Mouse (Mus musculus): ENCODE measurements around the gene Gpr87. TPM values are rescaled to one million over a fixed set of nuclear protein-coding genes. Genes with fewer than 3 reads are reported as not detected.

Gpr87 gene
- polyA plus RNA-seq, 1 experiment: 0.08 TPM

GRCm38 (mm10) chr3:59182129-59182528, 12.8 kb downstream of the Gpr87 start:
- peak; percentile 63 for DNase-seq (ENCODE audit: low read depth)
- TF ChIP-seq POLR2A (IDR thresholded peaks at IDR 0.05; ENCODE audit: borderline replicate concordance, extremely low read depth, insufficient read depth, insufficient read length, poor library complexity, severe bottlenecking): no peak
- TF ChIP-seq CTCF (IDR thresholded peaks at IDR 0.05; ENCODE audit: borderline replicate concordance, extremely low read depth, insufficient read depth, insufficient read length): no peak

DNA sequence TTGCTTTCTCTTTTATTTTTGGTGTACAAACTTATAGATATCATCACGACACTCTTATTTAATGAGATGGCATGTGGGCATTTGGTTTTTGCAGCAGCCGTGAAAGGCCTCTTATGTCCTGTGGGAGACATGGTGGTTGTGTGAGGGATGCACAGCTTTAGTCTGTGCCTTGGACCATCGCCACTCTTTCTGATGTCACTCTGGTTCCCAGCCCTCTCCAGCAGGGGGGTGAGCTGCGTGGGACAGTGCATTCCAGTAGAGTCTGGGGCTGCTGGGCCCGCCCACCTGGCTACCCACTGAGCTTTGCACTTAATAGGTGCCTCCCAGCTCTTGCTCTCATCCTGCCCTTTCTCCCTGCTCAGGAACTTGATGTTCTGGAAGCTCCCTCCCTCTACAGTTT, 13.8 kb downstream of the Gpr87 start:
- DNase-seq (ENCODE audit: low read depth): no peak
- TF ChIP-seq CTCF (IDR thresholded peaks at IDR 0.05; ENCODE audit: borderline replicate concordance, extremely low read depth, insufficient read depth, insufficient read length) (no peak), POLR2A (IDR thresholded peaks at IDR 0.05; ENCODE audit: borderline replicate concordance, extremely low read depth, insufficient read depth, insufficient read length, poor library complexity, severe bottlenecking) (no peak)

GRCm38 (mm10) chr3:59176871-59177270, 18.0 kb downstream of the Gpr87 start:
- DNase-seq (ENCODE audit: low read depth): no peak
- TF ChIP-seq POLR2A (IDR thresholded peaks at IDR 0.05; ENCODE audit: borderline replicate concordance, extremely low read depth, insufficient read depth, insufficient read length, poor library complexity, severe bottlenecking): no peak
- TF ChIP-seq CTCF (IDR thresholded peaks at IDR 0.05; ENCODE audit: borderline replicate concordance, extremely low read depth, insufficient read depth, insufficient read length): no peak

- TF ChIP-seq CTCF (IDR thresholded peaks at IDR 0.05; ENCODE audit: borderline replicate concordance, extremely low read depth, insufficient read depth, insufficient read length) (peak; percentile 66; the same call in 1 of the 2 replicates), POLR2A (IDR thresholded peaks at IDR 0.05; ENCODE audit: borderline replicate concordance, extremely low read depth, insufficient read depth, insufficient read length, poor library complexity, severe bottlenecking) (no peak)
- DNase-seq (ENCODE audit: low read depth): peak; percentile 80
Observed at GRCm38 (mm10) chr3:59175234-59175633, 19.7 kb downstream of the Gpr87 start.

DNA sequence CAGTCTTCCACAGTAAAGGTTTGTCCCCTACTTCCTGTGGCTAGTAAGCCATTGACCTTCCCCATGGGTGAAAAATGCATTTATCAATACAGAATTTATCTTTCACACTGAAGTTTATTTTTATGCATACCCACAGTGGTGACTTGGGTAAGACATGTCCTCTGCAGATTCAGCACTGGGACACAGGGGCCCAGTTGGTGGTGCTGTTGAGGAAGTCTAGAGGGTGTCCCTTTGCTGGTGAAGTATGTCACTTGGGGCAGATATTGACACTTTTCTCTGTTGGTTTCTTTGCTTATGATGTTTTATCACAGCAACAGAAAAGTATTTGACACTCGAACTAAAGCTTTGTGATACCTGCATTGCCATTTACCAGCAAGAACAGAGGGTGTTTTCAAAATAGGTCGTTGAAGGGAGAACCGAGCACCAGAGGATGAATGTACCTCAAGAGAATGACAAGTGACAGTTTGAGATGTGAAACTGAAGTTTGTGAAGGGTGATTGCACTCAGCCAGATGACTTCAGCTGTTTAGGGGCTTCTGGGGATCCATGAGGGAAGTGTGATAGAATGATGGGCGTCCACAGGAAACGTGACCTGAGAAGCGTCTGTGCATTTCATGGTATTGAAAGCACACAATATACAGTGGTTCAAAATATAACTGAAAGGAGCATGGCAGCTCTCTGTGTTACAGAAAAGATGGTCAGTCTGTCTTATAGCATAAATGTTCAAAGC, 20.3 kb downstream of the Gpr87 start:
- TF ChIP-seq POLR2A (IDR thresholded peaks at IDR 0.05; ENCODE audit: borderline replicate concordance, extremely low read depth, insufficient read depth, insufficient read length, poor library complexity, severe bottlenecking) (no peak), CTCF (IDR thresholded peaks at IDR 0.05; ENCODE audit: borderline replicate concordance, extremely low read depth, insufficient read depth, insufficient read length) (no peak)
- no peak for DNase-seq (ENCODE audit: low read depth)

GRCm38 (mm10) chr3:59169921-59170627, 24.8 kb downstream of the Gpr87 start:
- no peak for DNase-seq (ENCODE audit: low read depth)
- no peak for TF ChIP-seq CTCF (IDR thresholded peaks at IDR 0.05; ENCODE audit: borderline replicate concordance, extremely low read depth, insufficient read depth, insufficient read length)
- TF ChIP-seq POLR2A (IDR thresholded peaks at IDR 0.05; ENCODE audit: borderline replicate concordance, extremely low read depth, insufficient read depth, insufficient read length, poor library complexity, severe bottlenecking): no peak

- no peak for DNase-seq (ENCODE audit: low read depth)
- no peak for TF ChIP-seq POLR2A (IDR thresholded peaks at IDR 0.05; ENCODE audit: borderline replicate concordance, extremely low read depth, insufficient read depth, insufficient read length, poor library complexity, severe bottlenecking)
- TF ChIP-seq CTCF (IDR thresholded peaks at IDR 0.05; ENCODE audit: borderline replicate concordance, extremely low read depth, insufficient read depth, insufficient read length): no peak
Observed at GRCm38 (mm10) chr3:59169215-59169614, 25.7 kb downstream of the Gpr87 start.

DNA sequence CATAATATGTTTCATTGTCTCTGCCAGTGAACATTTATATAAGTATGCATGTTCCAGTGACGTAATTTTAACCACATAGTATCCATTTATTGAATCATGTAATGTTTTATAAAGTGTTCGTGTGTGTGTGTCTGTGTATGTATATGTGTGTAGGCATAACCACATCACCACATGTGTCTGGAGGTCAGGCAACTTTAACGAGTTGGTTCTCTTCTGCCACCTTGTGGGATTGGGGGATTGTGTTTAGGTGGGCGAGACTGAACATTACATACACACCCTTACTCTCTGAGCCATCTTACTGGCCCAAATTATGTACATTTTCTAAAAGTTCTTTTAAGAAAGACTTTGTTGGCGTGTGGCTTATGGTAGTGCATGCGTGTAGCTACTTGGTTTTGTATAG, 26.4 kb downstream of the Gpr87 start:
- TF ChIP-seq CTCF (IDR thresholded peaks at IDR 0.05; ENCODE audit: borderline replicate concordance, extremely low read depth, insufficient read depth, insufficient read length) (no peak), POLR2A (IDR thresholded peaks at IDR 0.05; ENCODE audit: borderline replicate concordance, extremely low read depth, insufficient read depth, insufficient read length, poor library complexity, severe bottlenecking) (no peak)

DNA sequence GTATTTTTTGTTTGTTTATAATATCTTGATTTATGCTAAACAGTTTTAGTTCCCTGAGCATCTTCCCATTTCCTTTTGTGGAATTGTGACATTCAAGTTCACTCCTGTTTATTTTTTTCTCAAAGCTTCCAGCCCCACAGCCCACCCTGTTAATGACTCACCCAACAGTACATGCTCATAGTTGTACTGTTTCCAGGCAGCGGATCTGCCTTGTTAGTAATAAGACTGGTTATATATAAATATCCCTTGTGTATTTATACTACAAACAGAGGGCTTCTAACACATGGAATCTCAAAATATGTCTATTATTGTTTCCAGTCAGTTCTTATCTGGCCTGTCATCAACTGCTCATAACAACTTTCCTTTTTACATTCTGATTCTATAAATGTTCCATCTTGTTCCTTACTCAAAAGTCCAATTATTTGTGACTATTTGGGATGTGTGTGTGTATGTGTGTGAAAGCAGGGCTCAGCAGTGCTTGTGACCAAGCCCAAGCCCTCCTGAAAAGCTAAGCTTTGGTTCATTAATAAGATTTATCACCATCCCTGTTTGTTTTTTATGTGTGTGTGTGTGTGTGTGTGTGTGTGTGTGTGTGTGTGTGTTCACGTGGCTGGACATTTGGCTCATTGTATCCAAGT, 27.4 kb downstream of the Gpr87 start:
- TF ChIP-seq CTCF (IDR thresholded peaks at IDR 0.05; ENCODE audit: borderline replicate concordance, extremely low read depth, insufficient read depth, insufficient read length): no peak
- no peak for TF ChIP-seq POLR2A (IDR thresholded peaks at IDR 0.05; ENCODE audit: borderline replicate concordance, extremely low read depth, insufficient read depth, insufficient read length, poor library complexity, severe bottlenecking)

More for the DNA sequence above, 26.4 kb downstream of the Gpr87 start:
- no peak for DNase-seq (ENCODE audit: low read depth)

DNA sequence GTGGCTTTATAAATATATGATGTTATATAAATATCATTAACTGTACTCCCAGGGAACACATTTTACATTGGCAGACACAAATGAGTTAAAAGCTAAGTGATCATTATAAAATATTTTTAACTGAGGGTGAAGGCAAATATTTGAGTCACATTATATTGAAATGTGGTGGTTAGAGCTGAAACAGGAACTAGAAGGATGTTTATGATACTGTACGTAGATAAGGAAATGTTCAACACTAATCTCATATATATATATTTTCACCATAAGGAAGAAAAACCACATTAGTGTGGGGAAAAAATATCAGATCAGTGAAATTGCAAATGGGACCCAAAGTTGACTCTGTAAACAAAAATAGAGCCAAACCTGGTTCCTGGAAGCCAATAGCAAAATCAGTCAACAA, 34.4 kb downstream of the Gpr87 start:
- no peak for DNase-seq (ENCODE audit: low read depth)
- TF ChIP-seq CTCF (IDR thresholded peaks at IDR 0.05; ENCODE audit: borderline replicate concordance, extremely low read depth, insufficient read depth, insufficient read length) (no peak), POLR2A (IDR thresholded peaks at IDR 0.05; ENCODE audit: borderline replicate concordance, extremely low read depth, insufficient read depth, insufficient read length, poor library complexity, severe bottlenecking) (no peak)

More for the DNA sequence above, 27.4 kb downstream of the Gpr87 start:
- DNase-seq (ENCODE audit: low read depth): no peak

DNA sequence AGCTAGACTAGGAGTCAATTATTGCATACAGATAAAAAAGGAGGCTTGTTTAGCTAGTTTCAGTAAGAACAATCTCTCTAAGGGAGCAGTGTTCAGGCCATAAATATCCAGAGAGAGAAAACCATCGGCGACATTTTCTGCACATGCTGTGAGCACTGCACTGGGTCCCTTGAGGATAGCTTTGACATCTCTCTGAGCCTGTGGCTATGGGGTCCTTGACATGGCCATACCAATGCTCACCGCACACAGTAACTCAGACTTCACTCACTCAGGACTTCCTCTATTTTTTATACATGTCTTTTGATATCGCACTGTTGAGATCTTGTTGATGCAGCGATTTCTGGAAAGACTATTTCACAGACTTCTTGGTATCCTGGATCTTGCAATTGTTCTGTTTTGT, 37.9 kb downstream of the Gpr87 start:
- TF ChIP-seq CTCF (IDR thresholded peaks at IDR 0.05; ENCODE audit: borderline replicate concordance, extremely low read depth, insufficient read depth, insufficient read length) (no peak), POLR2A (IDR thresholded peaks at IDR 0.05; ENCODE audit: borderline replicate concordance, extremely low read depth, insufficient read depth, insufficient read length, poor library complexity, severe bottlenecking) (no peak)
- DNase-seq (ENCODE audit: low read depth): no peak

Data from brain, embryonic 14.5 days (tissue).